Mouse (Mus musculus): ENCODE results near the gene Pgap3.

DNA sequence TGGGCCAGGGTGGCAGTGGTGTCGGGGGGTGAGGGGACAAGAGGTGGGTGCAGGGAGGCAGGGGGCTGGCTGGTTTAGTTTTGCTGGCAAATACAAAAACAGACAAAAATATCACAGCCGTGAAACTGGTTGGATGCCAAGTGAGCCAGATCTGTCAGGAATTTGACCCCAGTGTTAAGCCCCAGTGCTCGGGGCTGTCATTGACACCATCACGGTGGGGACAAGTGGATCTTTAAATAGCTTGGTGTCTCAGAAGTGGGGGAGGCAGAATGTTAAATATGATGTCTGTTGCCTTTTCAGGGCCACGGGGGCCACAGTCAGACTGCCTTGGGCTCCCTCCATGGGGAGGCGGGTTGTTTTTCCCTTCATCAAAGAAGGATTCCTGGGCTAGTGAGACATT is 6.0 kb downstream of the Pgap3 start:
- TF ChIP-seq POLR2A (IDR thresholded peaks at IDR 0.05; ENCODE audit: borderline replicate concordance, extremely low read depth, low read depth, low read length) = no peak
- TF ChIP-seq CTCF (IDR thresholded peaks at IDR 0.05; ENCODE audit: insufficient read depth, low read length) = no peak
